Mouse (Mus musculus) hindbrain, embryonic 13.5 days (tissue): ENCODE measurements at regions not wholly inside any gene's neighbourhood (a gene's known extent, or its start where the extent isn't known, plus 50 kb on each side); places are given as distances from the start of the nearest gene placed in this dataset.

ENCODE experiments used
- ATAC-seq: fragments of 200-750 bp; cut with Nextera tagmentation; 2 replicates; pipeline ENCODE4 v1.8.0; 2017; ENCODE audit warnings: moderate TSS enrichment; ENCODE audit not compliant: low FRiP score
- H3K27ac ChIP-seq: fragments of 300-500 bp; sonication (generic); 2 replicates; pipeline ENCODE4 v1.5.1; 2015; ENCODE audit warnings: inconsistent platforms, mild to moderate bottlenecking, moderate library complexity
- H3K27me3 ChIP-seq: fragments of 300-500 bp; sonication (generic); 2 replicates; pipeline ENCODE4 v1.6.1; 2015; ENCODE audit warnings: mild to moderate bottlenecking, inconsistent platforms
- H3K36me3 ChIP-seq: fragments of 300-500 bp; sonication (generic); 2 replicates; pipeline ENCODE4 v1.6.1; 2015; ENCODE audit warnings: mild to moderate bottlenecking, inconsistent platforms
- H3K4me1 ChIP-seq: fragments of 300-500 bp; sonication (generic); replicated peaks from 2 replicates; pipeline ENCODE4 v1.6.1; 2015; ENCODE audit warnings: inconsistent platforms
- H3K4me2 ChIP-seq: fragments of 300-500 bp; sonication (generic); 2 replicates; pipeline ENCODE4 v1.6.1; 2015; ENCODE audit warnings: inconsistent platforms, mild to moderate bottlenecking, moderate library complexity
- H3K4me3 ChIP-seq: fragments of 300-500 bp; sonication (generic); 2 replicates; pipeline ENCODE4 v1.5.1; 2015; ENCODE audit warnings: mild to moderate bottlenecking, inconsistent platforms
- H3K9ac ChIP-seq: fragments of 300-500 bp; sonication (generic); 2 replicates; pipeline ENCODE4 v1.6.1; 2015; ENCODE audit warnings: mild to moderate bottlenecking, inconsistent platforms
- H3K9me3 ChIP-seq: fragments of 300-500 bp; sonication (generic); 2 replicates; pipeline ENCODE4 v1.6.1; 2016; ENCODE audit warnings: inconsistent platforms
- WGBS: fragments of 180-500 bp; shearing (Covaris S2); methylation state at CpG from one replicate; pipeline ENCODE4 v1.1.7; 2015; 5-methylcytosine and 5-hydroxymethylcytosine counted together

- 86% methylated on average over 1 of the region's 1 CpGs for WGBS
- Histone ChIP-seq H3K27ac (no peak overlapping the region), H3K9me3 (no peaks in the 10 kb centered on the region), H3K36me3 (no peaks in the 10 kb centered on the region), H3K4me1 (no peaks in the 10 kb centered on the region), H3K9ac (no peak overlapping the region), H3K27me3 (no peaks in the 10 kb centered on the region), H3K4me2 (no peak overlapping the region), H3K4me3 (no peak overlapping the region)
- no peak for ATAC-seq
These were observed 163.9 kb downstream of the Ptprc start for GRCm38 (mm10) chr1:138011581-138011980.

GRCm38 (mm10) chr1:138010910-138011477, 164.5 kb downstream of the Ptprc start:
- Histone ChIP-seq H3K9ac (no peak overlapping the region), H3K36me3 (no peaks in the 10 kb centered on the region), H3K4me3 (no peak overlapping the region), H3K27ac (no peak overlapping the region), H3K4me1 (no peaks in the 10 kb centered on the region), H3K4me2 (no peak overlapping the region), H3K27me3 (no peaks in the 10 kb centered on the region), H3K9me3 (no peaks in the 10 kb centered on the region)
- WGBS = 59% methylated on average over 7 of the region's 7 CpGs
- ATAC-seq = no peak

GRCm38 (mm10) chr1:138006811-138007210, 168.7 kb downstream of the Ptprc start:
- Histone ChIP-seq H3K4me1 (no peaks in the 10 kb centered on the region), H3K9ac (no peak overlapping the region), H3K4me3 (no peak overlapping the region), H3K4me2 (no peak overlapping the region), H3K27me3 (no peaks in the 10 kb centered on the region), H3K36me3 (no peaks in the 10 kb centered on the region), H3K9me3 (no peaks in the 10 kb centered on the region), H3K27ac (no peak overlapping the region)
- ATAC-seq = no peak
- 67% methylated on average over 1 of the region's 1 CpGs for WGBS

- Histone ChIP-seq H3K9ac (no peak overlapping the region), H3K9me3 (no peaks in the 10 kb centered on the region), H3K27me3 (no peaks in the 10 kb centered on the region), H3K4me2 (no peak overlapping the region), H3K36me3 (no peaks in the 10 kb centered on the region), H3K4me3 (no peak overlapping the region), H3K27ac (no peak overlapping the region), H3K4me1 (no peaks in the 10 kb centered on the region)
- 44% methylated on average over 2 of the region's 2 CpGs for WGBS
- ATAC-seq = no peak
These were observed 171.2 kb downstream of the Ptprc start for GRCm38 (mm10) chr1:138004319-138004718.

GRCm38 (mm10) chr1:137999268-137999900, 176.1 kb downstream of the Ptprc start:
- no peak overlapping the region for H3K4me3 ChIP-seq
- H3K36me3 ChIP-seq = no peaks in the 10 kb centered on the region
- no peaks in the 10 kb centered on the region for H3K27me3 ChIP-seq
- H3K4me1 ChIP-seq = no peaks in the 10 kb centered on the region
- ATAC-seq = no peak
- H3K9me3 ChIP-seq = no peaks in the 10 kb centered on the region
- no peak overlapping the region for H3K9ac ChIP-seq
- WGBS = 72% methylated on average over 3 of the region's 3 CpGs
- H3K4me2 ChIP-seq = no peak overlapping the region
- H3K27ac ChIP-seq = no peak overlapping the region

GRCm38 (mm10) chr1:137996041-137996440, 179.5 kb downstream of the Ptprc start:
- Histone ChIP-seq H3K27ac (no peak overlapping the region), H3K9me3 (no peaks in the 10 kb centered on the region), H3K4me3 (no peak overlapping the region), H3K9ac (no peak overlapping the region), H3K36me3 (no peaks in the 10 kb centered on the region), H3K4me1 (no peaks in the 10 kb centered on the region), H3K4me2 (no peak overlapping the region), H3K27me3 (no peaks in the 10 kb centered on the region)
- ATAC-seq = no peak
- WGBS = 92% methylated on average over 2 of the region's 2 CpGs

- Histone ChIP-seq H3K4me1 (no peaks in the 10 kb centered on the region), H3K9ac (no peak overlapping the region), H3K4me2 (no peak overlapping the region), H3K36me3 (no peaks in the 10 kb centered on the region), H3K27ac (no peak overlapping the region), H3K27me3 (no peaks in the 10 kb centered on the region), H3K4me3 (no peak overlapping the region), H3K9me3 (no peaks in the 10 kb centered on the region)
- WGBS = 97% methylated on average over 1 of the region's 1 CpGs
- no peak for ATAC-seq
These were observed 183.6 kb downstream of the Ptprc start for GRCm38 (mm10) chr1:137991936-137992335.

GRCm38 (mm10) chr1:137991412-137991811, 184.1 kb downstream of the Ptprc start:
- Histone ChIP-seq H3K4me3 (no peak overlapping the region), H3K9ac (no peak overlapping the region), H3K36me3 (no peaks in the 10 kb centered on the region), H3K27me3 (no peaks in the 10 kb centered on the region), H3K9me3 (no peaks in the 10 kb centered on the region), H3K4me1 (no peaks in the 10 kb centered on the region), H3K27ac (no peak overlapping the region), H3K4me2 (no peak overlapping the region)
- WGBS = 94% methylated on average over 5 of the region's 5 CpGs
- ATAC-seq = no peak

GRCm38 (mm10) chr1:137973406-137973805, 202.1 kb downstream of the Ptprc start:
- H3K36me3 ChIP-seq = no peaks in the 10 kb centered on the region
- H3K27ac ChIP-seq = no peak overlapping the region
- 63% methylated on average over 3 of the region's 3 CpGs for WGBS
- H3K9ac ChIP-seq = no peak overlapping the region
- H3K27me3 ChIP-seq = no peaks in the 10 kb centered on the region
- H3K4me3 ChIP-seq = no peak overlapping the region
- H3K9me3 ChIP-seq = no peaks in the 10 kb centered on the region
- H3K4me2 ChIP-seq = no peak overlapping the region
- no peak for ATAC-seq
- no peaks in the 10 kb centered on the region; the same call in 1 of the 2 replicates for H3K4me1 ChIP-seq

- WGBS = 85% methylated on average over 6 of the region's 6 CpGs
- Histone ChIP-seq H3K9ac (no peak overlapping the region), H3K27me3 (no peaks in the 10 kb centered on the region), H3K27ac (peak overlapping the region; percentile 9; the same call in 1 of the 2 replicates), H3K9me3 (no peaks in the 10 kb centered on the region), H3K4me3 (no peak overlapping the region), H3K36me3 (no peaks in the 10 kb centered on the region), H3K4me1 (no peaks in the 10 kb centered on the region; the same call in 1 of the 2 replicates), H3K4me2 (no peak overlapping the region)
- ATAC-seq = no peak
These were observed 202.7 kb downstream of the Ptprc start for GRCm38 (mm10) chr1:137972620-137973350.

GRCm38 (mm10) chr1:137966151-137966836, 209.2 kb downstream of the Ptprc start:
- ATAC-seq = peak; percentile 64
- WGBS = 41% methylated on average over 16 of the region's 16 CpGs

GRCm38 (mm10) chr1:137963656-137964055, 211.9 kb downstream of the Ptprc start:
- no peak overlapping the region for H3K27ac ChIP-seq
- no peaks in the 10 kb centered on the region for H3K27me3 ChIP-seq
- H3K9ac ChIP-seq = no peak overlapping the region
- no peaks in the 10 kb centered on the region for H3K9me3 ChIP-seq
- peaks cover 14% of the 10 kb centered on the region; the same call in 1 of the 2 replicates for H3K4me1 ChIP-seq
- H3K4me2 ChIP-seq = no peak overlapping the region
- 63% methylated on average over 6 of the region's 6 CpGs for WGBS
- H3K4me3 ChIP-seq = no peak overlapping the region
- peaks cover 9% of the 10 kb centered on the region; the same call in 1 of the 2 replicates for H3K36me3 ChIP-seq
- ATAC-seq = no peak

More at GRCm38 (mm10) chr1:137966151-137966836, 209.2 kb downstream of the Ptprc start:
- H3K27ac ChIP-seq = peak overlapping the region; percentile 62
- no peaks in the 10 kb centered on the region for H3K27me3 ChIP-seq
- H3K9me3 ChIP-seq = no peaks in the 10 kb centered on the region
- peaks cover 9% of the 10 kb centered on the region; the same call in 1 of the 2 replicates for H3K36me3 ChIP-seq
- peaks cover 14% of the 10 kb centered on the region; the same call in 1 of the 2 replicates for H3K4me1 ChIP-seq
- no peak overlapping the region for H3K9ac ChIP-seq
- H3K4me2 ChIP-seq = no peak overlapping the region
- no peak overlapping the region for H3K4me3 ChIP-seq
